Mouse (Mus musculus) forebrain, embryonic 10.5 days (tissue): Measurements from ENCODE around the gene Dexi. TPM values are rescaled to one million over a fixed set of nuclear protein-coding genes. Genes with fewer than 3 reads are reported as not detected.

Source experiments
- DNase-seq: peaks from one replicate; pipeline ENCODE4 v3.0.0-alpha.2; 2017; ENCODE audit warnings: low spot score; ENCODE audit errors: extremely low spot score
- H3K27ac ChIP-seq: fragments of 300-500 bp; sonication (generic); 2 replicates; pipeline ENCODE4 v1.5.1; 2016; ENCODE audit warnings: mild to moderate bottlenecking
- H3K27me3 ChIP-seq: fragments of 300-500 bp; sonication (generic); 2 replicates; pipeline ENCODE4 v1.6.1; 2016; ENCODE audit warnings: mild to moderate bottlenecking; ENCODE audit not compliant: poor library complexity, severe bottlenecking
- H3K36me3 ChIP-seq: fragments of 300-500 bp; sonication (generic); replicated peaks from 2 replicates; pipeline ENCODE4 v1.6.1; 2016; ENCODE audit warnings: mild to moderate bottlenecking, moderate library complexity
- H3K4me1 ChIP-seq: fragments of 300-500 bp; sonication (generic); 2 replicates; pipeline ENCODE4 v1.6.1; 2016
- H3K4me3 ChIP-seq: fragments of 300-500 bp; sonication (generic); 2 replicates; pipeline ENCODE4 v1.5.1; 2016; ENCODE audit warnings: mild to moderate bottlenecking, moderate library complexity
- H3K9me3 ChIP-seq: fragments of 300-500 bp; sonication (generic); 2 replicates; pipeline ENCODE4 v1.6.1; 2016; ENCODE audit warnings: mild to moderate bottlenecking, moderate library complexity
- WGBS: fragments of 180-500 bp; shearing (Covaris S2); methylation state at CpG from one replicate; pipeline ENCODE4 v1.1.7; 2016; 5-methylcytosine and 5-hydroxymethylcytosine counted together
- polyA plus RNA-seq: library from polyadenylated mRNA; unstranded; fragments of >200 nt; fragmentation: Nextera tagmentation; extraction: Ambion mirVana; gene quantifications from 2 replicates; pipeline ENCODE4 v1.2.1, GENCODE M21; 2016

Gene Dexi
- polyA plus RNA-seq, 1 experiment from 2014 or later, result 14.1 TPM

GRCm38 (mm10) chr16:10489483-10489882, 53.4 kb downstream of the Dexi start:
- Histone ChIP-seq H3K9me3 (no peaks in the 10 kb centered on the region), H3K27ac (no peak overlapping the region), H3K27me3 (peaks cover 22% of the 10 kb centered on the region), H3K4me3 (peak overlapping the region; percentile 28), H3K4me1 (peaks cover 10% of the 10 kb centered on the region), H3K36me3 (no peaks in the 10 kb centered on the region)
- no peak for DNase-seq
- 11% methylated on average over 9 of the region's 9 CpGs for WGBS

- peaks cover 22% of the 10 kb centered on the region for H3K27me3 ChIP-seq
- WGBS, result 83% methylated on average over 7 of the region's 7 CpGs
These were observed 53.9 kb downstream of the Dexi start for GRCm38 (mm10) chr16:10488769-10489481.

GRCm38 (mm10) chr16:10487895-10488493, 54.9 kb downstream of the Dexi start:
- peaks cover 22% of the 10 kb centered on the region for H3K27me3 ChIP-seq
- no peak for DNase-seq
- H3K4me1 ChIP-seq, result peaks cover 10% of the 10 kb centered on the region
- 87% methylated on average over 8 of the region's 8 CpGs for WGBS
- no peaks in the 10 kb centered on the region for H3K36me3 ChIP-seq
- no peak overlapping the region for H3K27ac ChIP-seq
- no peaks in the 10 kb centered on the region for H3K9me3 ChIP-seq
- H3K4me3 ChIP-seq, result no peak overlapping the region

More at GRCm38 (mm10) chr16:10488769-10489481, 53.9 kb downstream of the Dexi start:
- H3K36me3 ChIP-seq, result no peaks in the 10 kb centered on the region
- peaks cover 10% of the 10 kb centered on the region for H3K4me1 ChIP-seq
- H3K9me3 ChIP-seq, result no peaks in the 10 kb centered on the region
- no peak overlapping the region for H3K27ac ChIP-seq
- DNase-seq, result no peak
- H3K4me3 ChIP-seq, result no peak overlapping the region

GRCm38 (mm10) chr16:10486993-10487392, 55.9 kb downstream of the Dexi start:
- H3K9me3 ChIP-seq, result no peaks in the 10 kb centered on the region
- H3K27me3 ChIP-seq, result peaks cover 22% of the 10 kb centered on the region
- peaks cover 10% of the 10 kb centered on the region for H3K4me1 ChIP-seq
- WGBS, result 81% methylated on average over 3 of the region's 3 CpGs
- H3K4me3 ChIP-seq, result no peak overlapping the region
- no peak for DNase-seq
- no peaks in the 10 kb centered on the region for H3K36me3 ChIP-seq
- H3K27ac ChIP-seq, result no peak overlapping the region

GRCm38 (mm10) chr16:10482343-10482742, 60.5 kb downstream of the Dexi start:
- 73% methylated on average over 4 of the region's 4 CpGs for WGBS
- Histone ChIP-seq H3K4me3 (no peak overlapping the region), H3K36me3 (no peaks in the 10 kb centered on the region), H3K27ac (no peak overlapping the region), H3K4me1 (no peaks in the 10 kb centered on the region), H3K27me3 (no peaks in the 10 kb centered on the region), H3K9me3 (no peaks in the 10 kb centered on the region)
- DNase-seq, result no peak

- no peak within 1 kb of the TSS for H3K27ac ChIP-seq
- H3K9me3 ChIP-seq, result no peaks in the 10 kb centered on the region
- H3K4me3 ChIP-seq, result no peak within 1 kb of the TSS
- no peaks in the 10 kb centered on the region for H3K36me3 ChIP-seq
- H3K27me3 ChIP-seq, result no peaks in the 10 kb centered on the region
- WGBS, result 82% methylated on average over 5 of the region's 5 CpGs
- H3K4me1 ChIP-seq, result no peaks in the 10 kb centered on the region
- DNase-seq, result no peak
These were observed 63.0 kb downstream of the Dexi start, which contains the start of gene Ciita for GRCm38 (mm10) chr16:10479857-10480256. Ciita (plus strand) TSS chr16:10480059.

GRCm38 (mm10) chr16:10475919-10476318, 66.9 kb downstream of the Dexi start:
- no peaks in the 10 kb centered on the region for H3K36me3 ChIP-seq
- 90% methylated on average over 2 of the region's 2 CpGs for WGBS
- no peaks in the 10 kb centered on the region for H3K9me3 ChIP-seq
- H3K27ac ChIP-seq, result no peak overlapping the region
- H3K4me1 ChIP-seq, result no peaks in the 10 kb centered on the region
- no peak for DNase-seq
- H3K27me3 ChIP-seq, result no peaks in the 10 kb centered on the region
- H3K4me3 ChIP-seq, result no peak overlapping the region

- Histone ChIP-seq H3K27me3 (no peaks in the 10 kb centered on the region), H3K4me1 (no peaks in the 10 kb centered on the region), H3K27ac (no peak overlapping the region), H3K36me3 (no peaks in the 10 kb centered on the region), H3K4me3 (no peak overlapping the region), H3K9me3 (no peaks in the 10 kb centered on the region)
- 81% methylated on average over 3 of the region's 3 CpGs for WGBS
- no peak for DNase-seq
These were observed 67.9 kb downstream of the Dexi start for GRCm38 (mm10) chr16:10474956-10475355.

- no peak for DNase-seq
- H3K27ac ChIP-seq, result no peak overlapping the region
- no peak overlapping the region for H3K4me3 ChIP-seq
- no peaks in the 10 kb centered on the region for H3K4me1 ChIP-seq
- no peaks in the 10 kb centered on the region for H3K9me3 ChIP-seq
- H3K27me3 ChIP-seq, result no peaks in the 10 kb centered on the region
- H3K36me3 ChIP-seq, result no peaks in the 10 kb centered on the region
- 87% methylated on average over 3 of the region's 3 CpGs for WGBS
These were observed 70.9 kb downstream of the Dexi start for GRCm38 (mm10) chr16:10471950-10472349.

- WGBS, result 67% methylated on average over 1 of the region's 1 CpGs
- Histone ChIP-seq H3K4me3 (no peak overlapping the region), H3K27me3 (no peaks in the 10 kb centered on the region), H3K4me1 (no peaks in the 10 kb centered on the region; the same call in 1 of the 2 replicates), H3K9me3 (no peaks in the 10 kb centered on the region), H3K36me3 (no peaks in the 10 kb centered on the region), H3K27ac (no peak overlapping the region)
- DNase-seq, result no peak
These were observed 74.7 kb downstream of the Dexi start for GRCm38 (mm10) chr16:10468201-10468600.

- DNase-seq, result no peak
- no peak overlapping the region for H3K27ac ChIP-seq
- H3K9me3 ChIP-seq, result no peaks in the 10 kb centered on the region
- no peaks in the 10 kb centered on the region; the same call in 1 of the 2 replicates for H3K4me1 ChIP-seq
- H3K27me3 ChIP-seq, result no peaks in the 10 kb centered on the region
- 31% methylated on average over 11 of the region's 11 CpGs for WGBS
- no peak overlapping the region for H3K4me3 ChIP-seq
- H3K36me3 ChIP-seq, result no peaks in the 10 kb centered on the region
These were observed 75.3 kb downstream of the Dexi start for GRCm38 (mm10) chr16:10467391-10468107.

- Histone ChIP-seq H3K36me3 (no peaks in the 10 kb centered on the region), H3K27ac (no peak overlapping the region), H3K9me3 (no peaks in the 10 kb centered on the region), H3K4me1 (no peaks in the 10 kb centered on the region; the same call in 1 of the 2 replicates), H3K4me3 (no peak overlapping the region), H3K27me3 (no peaks in the 10 kb centered on the region)
- WGBS, result 44% methylated on average over 4 of the region's 4 CpGs
- no peak for DNase-seq
These were observed 77.7 kb downstream of the Dexi start for GRCm38 (mm10) chr16:10465011-10465681.
